Mouse (Mus musculus): ENCODE measurements at regions not wholly inside any gene's neighbourhood (a gene's known extent, or its start where the extent isn't known, plus 50 kb on each side); places are given as distances from the start of the nearest gene placed in this dataset.

DNA sequence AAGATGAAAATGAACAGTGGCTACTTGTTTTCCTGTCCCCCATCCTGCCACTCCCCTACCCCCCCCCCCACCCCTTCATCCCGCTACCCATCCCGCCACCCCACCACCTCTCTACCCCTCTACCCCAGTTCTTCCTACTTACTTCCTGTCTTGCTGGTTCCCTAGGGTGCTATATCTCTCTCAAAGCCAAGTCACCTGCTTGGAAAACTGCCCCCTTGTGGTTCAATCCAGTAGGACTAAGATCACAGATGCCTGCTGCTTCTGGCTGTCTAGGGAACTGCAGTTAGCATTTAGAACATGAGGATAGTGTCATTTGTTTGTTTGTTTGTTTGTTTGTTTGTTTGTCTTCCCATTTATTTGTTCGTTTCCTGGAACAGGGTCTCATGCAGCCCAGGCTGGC is 238.4 kb upstream of the Mocs1 start:
- intact Hi-C loops (cut with DNase I): no loop called here
- Histone ChIP-seq H3K79me2 (replicated peaks; ENCODE audit: control insufficient read depth, insufficient read depth, low read length) (no peaks in the 10 kb centered on the region), H3K27me3 (ENCODE audit: control insufficient read depth, insufficient read depth, low read length) (no peaks in the 10 kb centered on the region; the same call in 1 of the 2 replicates), H3K36me3 (ENCODE audit: control insufficient read depth, insufficient read depth, low read length) (no peaks in the 10 kb centered on the region), H3K4me3 (no peak overlapping the region), H3K4me1 (ENCODE audit: control insufficient read depth, insufficient read depth, low read length) (no peaks in the 10 kb centered on the region), H3K9ac (ENCODE audit: low read depth, low read length) (no peak overlapping the region), H3K27ac (no peak overlapping the region)
- no peak for DNase-seq
- TF ChIP-seq EP300 (IDR thresholded peaks at IDR 0.05; ENCODE audit: insufficient read depth, low read depth, low read length) (no peak), CTCF (IDR thresholded peaks at IDR 0.05) (peak; percentile 70), POLR2A (IDR thresholded peaks at IDR 0.05; ENCODE audit: insufficient read depth, low read depth, low read length) (no peak)
- 28% methylated on average over 3 of the region's 3 CpGs for WGBS

GRCm38 (mm10) chr17:49190337-49190736 is 237.8 kb upstream of the Mocs1 start:
- no peaks in the 10 kb centered on the region for H3K4me1 ChIP-seq (ENCODE audit: control insufficient read depth, insufficient read depth, low read length)
- no peak for DNase-seq
- no peak overlapping the region for H3K4me3 ChIP-seq
- intact Hi-C loops (cut with DNase I): no loop called here
- H3K27me3 ChIP-seq (ENCODE audit: control insufficient read depth, insufficient read depth, low read length): no peaks in the 10 kb centered on the region; the same call in 1 of the 2 replicates
- H3K27ac ChIP-seq: no peak overlapping the region
- 62% methylated on average over 4 of the region's 4 CpGs for WGBS
- TF ChIP-seq EP300 (IDR thresholded peaks at IDR 0.05; ENCODE audit: insufficient read depth, low read depth, low read length) (no peak), POLR2A (IDR thresholded peaks at IDR 0.05; ENCODE audit: insufficient read depth, low read depth, low read length) (no peak), CTCF (IDR thresholded peaks at IDR 0.05) (no peak)
- H3K36me3 ChIP-seq (ENCODE audit: control insufficient read depth, insufficient read depth, low read length): no peaks in the 10 kb centered on the region
- H3K9ac ChIP-seq (ENCODE audit: low read depth, low read length): no peak overlapping the region
- no peaks in the 10 kb centered on the region for H3K79me2 ChIP-seq (replicated peaks; ENCODE audit: control insufficient read depth, insufficient read depth, low read length)

DNA sequence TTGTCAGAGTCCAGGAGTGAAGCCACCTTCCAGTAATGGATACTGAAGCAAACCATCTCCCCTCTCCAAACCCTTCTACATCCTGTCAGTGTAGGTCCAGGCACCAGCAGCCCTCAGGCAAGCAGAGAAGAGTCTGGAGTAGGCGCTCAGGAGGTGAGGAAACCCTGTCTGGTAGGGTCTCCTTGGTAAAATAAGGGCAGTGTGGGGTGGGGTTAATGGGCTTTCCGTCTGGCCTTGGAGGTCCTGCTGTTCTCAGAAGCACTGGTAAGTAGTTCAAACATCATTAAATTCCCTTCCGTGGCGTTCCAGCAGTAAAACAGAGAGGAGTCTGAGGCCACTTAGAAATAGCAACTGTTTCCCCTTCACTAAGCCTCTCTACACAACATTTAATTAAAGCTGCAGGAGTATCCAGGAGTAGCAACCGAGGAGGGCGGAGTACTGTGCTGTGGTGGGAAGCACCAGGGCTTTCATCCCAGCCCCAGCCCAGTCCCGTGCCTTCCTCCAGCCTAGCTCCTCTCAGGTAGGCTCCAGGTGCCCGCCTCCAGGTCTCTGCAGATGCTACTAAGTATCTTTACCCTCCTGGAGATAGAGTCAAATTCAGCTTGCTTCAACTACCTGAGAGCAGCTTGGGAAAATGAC is 232.0 kb upstream of the Mocs1 start:
- intact Hi-C loops (cut with DNase I): no loop called here
- no peak overlapping the region for H3K4me3 ChIP-seq
- H3K36me3 ChIP-seq (ENCODE audit: control insufficient read depth, insufficient read depth, low read length): no peaks in the 10 kb centered on the region
- H3K4me1 ChIP-seq (ENCODE audit: control insufficient read depth, insufficient read depth, low read length): no peaks in the 10 kb centered on the region
- no peaks in the 10 kb centered on the region for H3K79me2 ChIP-seq (replicated peaks; ENCODE audit: control insufficient read depth, insufficient read depth, low read length)
- no peak overlapping the region for H3K9ac ChIP-seq (ENCODE audit: low read depth, low read length)
- TF ChIP-seq EP300 (IDR thresholded peaks at IDR 0.05; ENCODE audit: insufficient read depth, low read depth, low read length): no peak
- no peak for TF ChIP-seq CTCF (IDR thresholded peaks at IDR 0.05)
- TF ChIP-seq POLR2A (IDR thresholded peaks at IDR 0.05; ENCODE audit: insufficient read depth, low read depth, low read length): no peak
- DNase-seq: no peak
- H3K27me3 ChIP-seq (ENCODE audit: control insufficient read depth, insufficient read depth, low read length): no peaks in the 10 kb centered on the region; the same call in 1 of the 2 replicates
- WGBS: 73% methylated on average over 8 of the region's 8 CpGs
- no peak overlapping the region for H3K27ac ChIP-seq

DNA sequence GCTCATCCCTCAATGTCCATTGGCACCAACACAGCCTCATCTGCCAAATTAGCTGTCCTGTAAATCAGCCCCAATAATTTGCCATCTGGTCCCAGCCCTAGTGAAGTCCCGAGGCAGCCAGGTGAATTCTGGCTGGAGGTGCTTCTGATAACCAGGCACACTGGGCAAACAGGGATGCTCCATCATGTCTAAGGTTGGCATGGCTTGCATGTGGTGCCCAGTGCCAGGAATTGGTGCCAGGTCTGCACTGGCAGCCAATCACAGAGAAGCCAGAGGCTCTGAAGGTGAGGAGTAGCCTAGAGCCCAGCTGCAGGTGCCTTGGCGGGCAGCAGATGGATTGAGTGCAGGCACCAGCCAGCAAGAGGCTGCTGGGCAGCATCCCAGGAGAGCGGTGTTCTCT is 226.7 kb upstream of the Mocs1 start:
- Histone ChIP-seq H3K79me2 (replicated peaks; ENCODE audit: control insufficient read depth, insufficient read depth, low read length) (no peaks in the 10 kb centered on the region), H3K36me3 (ENCODE audit: control insufficient read depth, insufficient read depth, low read length) (no peaks in the 10 kb centered on the region), H3K4me3 (no peak overlapping the region), H3K9ac (ENCODE audit: low read depth, low read length) (no peak overlapping the region), H3K27ac (no peak overlapping the region), H3K4me1 (ENCODE audit: control insufficient read depth, insufficient read depth, low read length) (no peaks in the 10 kb centered on the region), H3K27me3 (ENCODE audit: control insufficient read depth, insufficient read depth, low read length) (no peaks in the 10 kb centered on the region; the same call in none of the 2 replicates)
- no peak for DNase-seq
- intact Hi-C loops (cut with DNase I): no loop called here
- TF ChIP-seq EP300 (IDR thresholded peaks at IDR 0.05; ENCODE audit: insufficient read depth, low read depth, low read length): no peak
- no peak for TF ChIP-seq POLR2A (IDR thresholded peaks at IDR 0.05; ENCODE audit: insufficient read depth, low read depth, low read length)
- TF ChIP-seq CTCF (IDR thresholded peaks at IDR 0.05): no peak
- WGBS: 85% methylated on average over 3 of the region's 3 CpGs

DNA sequence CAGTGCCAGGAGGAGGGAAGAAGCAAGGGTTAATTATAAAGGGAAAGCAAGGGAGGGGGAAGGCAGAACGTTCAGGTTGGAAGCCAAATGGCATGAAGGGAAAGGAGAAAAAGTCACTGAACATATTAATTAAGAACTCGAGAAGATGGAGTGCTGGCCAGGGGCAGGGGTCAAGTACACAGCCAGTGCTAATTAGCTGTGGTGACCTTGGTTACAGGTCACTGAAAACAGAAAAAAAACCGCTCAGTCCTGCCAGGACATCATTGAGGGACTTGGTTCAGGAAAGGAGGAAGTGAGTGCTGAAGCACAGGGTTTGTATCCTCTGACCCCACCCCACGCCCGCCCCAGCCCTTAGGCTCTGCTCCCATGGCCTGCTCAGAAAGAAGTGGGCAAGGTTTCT is 223.1 kb upstream of the Mocs1 start:
- intact Hi-C loops (cut with DNase I): no loop called here
- WGBS: 41% methylated on average over 5 of the region's 5 CpGs
- H3K4me3 ChIP-seq: no peak overlapping the region
- no peak for DNase-seq
- H3K4me1 ChIP-seq (ENCODE audit: control insufficient read depth, insufficient read depth, low read length): no peaks in the 10 kb centered on the region
- no peak for TF ChIP-seq CTCF (IDR thresholded peaks at IDR 0.05)
- no peaks in the 10 kb centered on the region; the same call in none of the 2 replicates for H3K27me3 ChIP-seq (ENCODE audit: control insufficient read depth, insufficient read depth, low read length)
- H3K79me2 ChIP-seq (replicated peaks; ENCODE audit: control insufficient read depth, insufficient read depth, low read length): no peaks in the 10 kb centered on the region
- H3K36me3 ChIP-seq (ENCODE audit: control insufficient read depth, insufficient read depth, low read length): no peaks in the 10 kb centered on the region
- no peak overlapping the region for H3K9ac ChIP-seq (ENCODE audit: low read depth, low read length)
- H3K27ac ChIP-seq: no peak overlapping the region

- Histone ChIP-seq H3K4me1 (ENCODE audit: control insufficient read depth, insufficient read depth, low read length) (no peaks in the 10 kb centered on the region), H3K27ac (no peak overlapping the region), H3K79me2 (replicated peaks; ENCODE audit: control insufficient read depth, insufficient read depth, low read length) (no peaks in the 10 kb centered on the region), H3K9ac (ENCODE audit: low read depth, low read length) (no peak overlapping the region), H3K36me3 (ENCODE audit: control insufficient read depth, insufficient read depth, low read length) (no peaks in the 10 kb centered on the region), H3K27me3 (ENCODE audit: control insufficient read depth, insufficient read depth, low read length) (no peaks in the 10 kb centered on the region; the same call in none of the 2 replicates), H3K4me3 (no peak overlapping the region)
- intact Hi-C loops (cut with DNase I): no loop called here
- 65% methylated on average over 1 of the region's 1 CpGs for WGBS
- TF ChIP-seq EP300 (IDR thresholded peaks at IDR 0.05; ENCODE audit: insufficient read depth, low read depth, low read length) (no peak), POLR2A (IDR thresholded peaks at IDR 0.05; ENCODE audit: insufficient read depth, low read depth, low read length) (no peak), CTCF (IDR thresholded peaks at IDR 0.05) (no peak)
- DNase-seq: no peak
These were observed 222.6 kb upstream of the Mocs1 start for GRCm38 (mm10) chr17:49205564-49205963.
